Mouse (Mus musculus) heart, adult 2 months (tissue): ENCODE results near the gene Tagln2. TPM values are rescaled to one million over a fixed set of nuclear protein-coding genes. Genes with fewer than 3 reads are reported as not detected.

ENCODE experiments used
- DNase-seq, 2 experiments: peaks; one replicate each; pipeline ENCODE4 v3.0.0; 2021
- H3K27ac ChIP-seq: fragments of 200-600 bp; 2 replicates; pipeline ENCODE4 v1.8.1; 2022
- H3K27me3 ChIP-seq: fragments of 200-500 bp; 2 replicates; pipeline ENCODE4 v1.6.1; 2012; ENCODE audit warnings: mild to moderate bottlenecking, low read length, inconsistent platforms, mixed read lengths; ENCODE audit not compliant: control insufficient read depth, insufficient read depth
- H3K36me3 ChIP-seq: fragments of 200-500 bp; 2 replicates; pipeline ENCODE4 v1.6.1; 2012; ENCODE audit warnings: low read length, inconsistent platforms; ENCODE audit not compliant: control insufficient read depth, insufficient read depth
- H3K4me1 ChIP-seq: fragments of 200-500 bp; 2 replicates; pipeline ENCODE4 v1.6.1; 2011; ENCODE audit warnings: low read length; ENCODE audit not compliant: control insufficient read depth, insufficient read depth
- H3K4me3 ChIP-seq: fragments of 200-600 bp; 2 replicates; pipeline ENCODE4 v1.8.1; 2022
- H3K79me2 ChIP-seq: fragments of 200-500 bp; replicated peaks from 2 replicates; pipeline ENCODE4 v1.6.1; 2012; ENCODE audit warnings: mild to moderate bottlenecking, inconsistent platforms, low read length, moderate library complexity, mixed read lengths; ENCODE audit not compliant: control insufficient read depth, insufficient read depth
- H3K9ac ChIP-seq: fragments of 200-500 bp; 2 replicates; pipeline ENCODE4 v1.6.1; 2012; ENCODE audit warnings: low read depth, mild to moderate bottlenecking, control low read depth, inconsistent platforms, low read length, mixed read lengths
- CTCF ChIP-seq: fragments of 200-600 bp; IDR thresholded peaks from 2 replicates; pipeline ENCODE4 v1.8.1; 2022; ENCODE audit warnings: antibody characterized with exemption, mild to moderate bottlenecking, moderate library complexity
- EP300 ChIP-seq: fragments of 200-500 bp; IDR thresholded peaks from 2 replicates; pipeline ENCODE4 v1.6.1; 2011; ENCODE audit warnings: low read depth, low read length, control low read depth; ENCODE audit not compliant: insufficient read depth
- POLR2A ChIP-seq: fragments of 200-500 bp; IDR thresholded peaks from 2 replicates; pipeline ENCODE4 v1.6.1; 2011; ENCODE audit warnings: mild to moderate bottlenecking, low read depth, low read length, control low read depth; ENCODE audit not compliant: insufficient read depth
- WGBS: fragments of 180-500 bp; shearing (Covaris S2); methylation state at CpG from one replicate; pipeline ENCODE4 v1.1.7; 2018; 5-methylcytosine and 5-hydroxymethylcytosine counted together
- intact Hi-C: fragments of 180-260 bp; cut with DNase I; formaldehyde crosslinking; loops from one replicate; pipeline ENCODE4 v1.15.1; 2025
- polyA plus RNA-seq: library from polyadenylated mRNA; depleted of rRNA; stranded (reverse); fragments of >200 nt; gene quantifications from 2 replicates; pipeline ENCODE4 v1.2.3, GENCODE M21; 2012
- total RNA-seq, 2 experiments: library from RNA; stranded (reverse); gene quantifications; 2 replicates each; pipeline ENCODE4 v1.2.3; 2021

The Tagln2 gene
- total and polyA plus RNA-seq, 3 experiments = 65.5 to 131 (median 77.8) TPM

DNA sequence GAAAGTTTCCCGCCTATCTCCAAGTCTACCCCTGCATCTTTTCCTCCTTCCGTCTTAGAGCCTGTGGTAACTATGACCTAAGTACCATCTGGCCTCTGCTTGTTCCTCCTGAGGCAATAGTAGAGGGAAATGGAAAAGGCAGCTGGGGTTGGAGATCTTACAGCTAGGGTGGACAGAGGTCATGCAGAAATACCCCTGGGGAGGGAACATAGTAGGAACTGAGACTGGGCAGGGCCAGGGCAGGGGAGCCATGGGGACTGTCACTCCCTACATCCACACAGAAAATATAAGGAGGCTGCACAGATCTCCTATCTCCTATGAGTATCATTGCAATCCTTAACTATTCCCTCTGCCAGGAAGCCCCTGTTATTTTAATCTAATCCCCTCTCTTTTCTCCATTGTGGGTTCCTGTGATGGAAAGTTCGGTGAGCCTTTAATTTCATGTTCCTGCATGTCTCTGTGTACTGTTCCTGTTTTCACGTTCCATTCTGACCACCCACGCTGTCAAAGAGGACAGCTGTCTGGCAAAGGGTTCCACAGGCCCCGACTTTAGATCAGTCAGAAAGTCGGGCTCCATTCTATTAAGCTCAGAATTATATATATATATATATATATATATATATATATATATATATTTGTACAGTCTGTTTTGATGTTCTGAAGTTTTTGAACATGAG lies 43.7 kb upstream of the Tagln2 start:
- peak in 1 of 2 experiments; percentile 52 for DNase-seq
- 27% methylated on average over 7 of the region's 7 CpGs for WGBS
- intact Hi-C loops = no loop called here
- Histone ChIP-seq H3K4me3 (no peak overlapping the region), H3K79me2 (no peaks in the 10 kb centered on the region), H3K9ac (no peak overlapping the region), H3K27me3 (no peaks in the 10 kb centered on the region), H3K4me1 (no peaks in the 10 kb centered on the region), H3K27ac (peak overlapping the region; percentile 12; the same call in 1 of the 2 replicates), H3K36me3 (no peaks in the 10 kb centered on the region)
- TF ChIP-seq CTCF (no peak), EP300 (no peak), POLR2A (no peak)

DNA sequence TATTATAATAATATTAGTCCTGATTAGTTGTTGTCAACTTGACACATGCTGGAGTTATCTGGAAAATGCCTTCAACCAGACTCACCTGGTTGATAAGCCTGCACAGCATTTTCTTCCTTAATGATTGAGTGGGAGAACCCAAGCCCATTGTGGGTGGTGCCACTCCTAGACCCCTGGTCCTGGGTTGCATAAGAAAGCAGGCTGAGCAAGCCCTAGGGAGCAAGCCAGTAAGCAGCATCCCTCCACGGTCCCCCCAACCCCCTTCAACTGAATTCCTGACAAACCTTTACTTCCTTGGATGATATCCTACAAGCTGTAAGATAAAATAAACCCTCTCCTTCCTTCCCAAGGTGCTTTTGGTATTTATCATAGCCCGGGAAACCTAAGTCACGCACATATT lies 42.7 kb upstream of the Tagln2 start:
- 83% methylated on average over 3 of the region's 3 CpGs for WGBS
- no peak for TF ChIP-seq EP300
- TF ChIP-seq POLR2A = no peak
- no peak for TF ChIP-seq CTCF
- Histone ChIP-seq H3K4me3 (no peak overlapping the region), H3K9ac (no peak overlapping the region), H3K4me1 (no peaks in the 10 kb centered on the region), H3K79me2 (no peaks in the 10 kb centered on the region), H3K27ac (no peak overlapping the region), H3K27me3 (no peaks in the 10 kb centered on the region), H3K36me3 (no peaks in the 10 kb centered on the region)
- intact Hi-C loops = no loop called here
- no peak for DNase-seq

DNA sequence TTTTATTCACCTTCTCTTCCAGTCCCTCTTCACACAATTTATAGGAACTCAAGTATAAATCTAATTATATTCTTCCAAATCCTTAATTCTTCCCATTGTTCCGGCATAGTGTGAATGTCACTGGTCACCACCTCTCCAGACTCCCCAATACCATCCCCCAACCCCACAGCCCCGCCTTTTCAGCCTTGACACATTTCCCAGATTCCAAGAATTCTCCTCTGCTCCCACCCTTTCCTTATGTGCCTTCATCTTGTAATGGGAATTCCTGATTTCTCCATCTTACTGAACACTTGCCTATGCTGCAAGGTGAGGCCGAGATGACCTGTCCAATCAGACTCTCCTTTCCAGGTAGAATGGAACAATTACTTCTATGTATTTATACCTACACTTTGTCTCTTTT lies 41.8 kb upstream of the Tagln2 start:
- Histone ChIP-seq H3K4me1 (no peaks in the 10 kb centered on the region), H3K79me2 (no peaks in the 10 kb centered on the region), H3K9ac (no peak overlapping the region), H3K27ac (no peak overlapping the region), H3K36me3 (no peaks in the 10 kb centered on the region), H3K4me3 (no peak overlapping the region), H3K27me3 (no peaks in the 10 kb centered on the region)
- no peak for DNase-seq
- TF ChIP-seq CTCF (no peak), EP300 (no peak), POLR2A (no peak)
- 68% methylated on average over 3 of the region's 3 CpGs for WGBS
- intact Hi-C loops = no loop called here

DNA sequence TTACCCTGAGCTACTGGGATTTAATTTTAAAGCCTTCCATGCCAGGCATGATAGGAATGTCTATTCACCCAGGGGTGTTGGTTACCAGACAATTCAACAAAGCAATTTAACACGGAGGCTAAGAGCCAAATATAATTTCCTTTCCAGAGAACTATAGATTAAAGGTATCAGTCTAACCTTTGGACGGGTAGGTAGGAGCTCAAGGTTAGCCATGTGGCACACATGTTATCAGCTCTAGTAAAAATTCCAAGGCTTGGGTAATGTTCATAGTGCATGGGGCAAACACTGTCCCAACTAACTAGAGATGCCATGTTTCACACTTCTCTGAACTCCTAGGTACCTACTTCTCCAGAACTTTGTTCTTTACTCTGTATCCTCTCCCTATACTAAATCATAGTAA lies 38.2 kb upstream of the Tagln2 start:
- Histone ChIP-seq H3K36me3 (no peaks in the 10 kb centered on the region), H3K9ac (no peak overlapping the region), H3K4me1 (no peaks in the 10 kb centered on the region), H3K27ac (no peak overlapping the region), H3K79me2 (no peaks in the 10 kb centered on the region), H3K4me3 (no peak overlapping the region), H3K27me3 (no peaks in the 10 kb centered on the region)
- TF ChIP-seq CTCF (no peak), EP300 (no peak), POLR2A (no peak)
- no peak for DNase-seq
- 29% methylated on average over 2 of the region's 2 CpGs for WGBS
- intact Hi-C loops = no loop called here

DNA sequence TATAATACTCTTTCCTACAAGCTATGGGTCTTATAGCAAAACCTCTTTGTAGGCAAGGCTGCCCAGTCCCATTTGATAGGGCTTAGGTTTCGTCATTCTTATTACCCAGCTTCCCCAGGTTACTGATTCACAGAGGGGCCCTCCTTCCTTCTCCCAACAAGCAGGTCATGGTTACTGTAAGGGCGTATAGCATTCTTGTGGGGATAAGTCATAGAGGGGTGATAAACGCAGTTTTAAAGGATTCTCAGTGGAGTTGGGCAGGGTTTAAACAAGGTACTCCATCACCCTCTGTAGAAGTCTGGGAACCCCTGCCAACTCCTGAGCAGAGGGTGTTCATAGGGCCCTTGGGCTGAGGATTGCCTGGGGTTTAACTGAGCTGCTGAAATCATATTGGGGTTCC lies 37.3 kb upstream of the Tagln2 start:
- intact Hi-C loops = no loop called here
- 79% methylated on average over 3 of the region's 3 CpGs for WGBS
- no peak overlapping the region for H3K27ac ChIP-seq

DNA sequence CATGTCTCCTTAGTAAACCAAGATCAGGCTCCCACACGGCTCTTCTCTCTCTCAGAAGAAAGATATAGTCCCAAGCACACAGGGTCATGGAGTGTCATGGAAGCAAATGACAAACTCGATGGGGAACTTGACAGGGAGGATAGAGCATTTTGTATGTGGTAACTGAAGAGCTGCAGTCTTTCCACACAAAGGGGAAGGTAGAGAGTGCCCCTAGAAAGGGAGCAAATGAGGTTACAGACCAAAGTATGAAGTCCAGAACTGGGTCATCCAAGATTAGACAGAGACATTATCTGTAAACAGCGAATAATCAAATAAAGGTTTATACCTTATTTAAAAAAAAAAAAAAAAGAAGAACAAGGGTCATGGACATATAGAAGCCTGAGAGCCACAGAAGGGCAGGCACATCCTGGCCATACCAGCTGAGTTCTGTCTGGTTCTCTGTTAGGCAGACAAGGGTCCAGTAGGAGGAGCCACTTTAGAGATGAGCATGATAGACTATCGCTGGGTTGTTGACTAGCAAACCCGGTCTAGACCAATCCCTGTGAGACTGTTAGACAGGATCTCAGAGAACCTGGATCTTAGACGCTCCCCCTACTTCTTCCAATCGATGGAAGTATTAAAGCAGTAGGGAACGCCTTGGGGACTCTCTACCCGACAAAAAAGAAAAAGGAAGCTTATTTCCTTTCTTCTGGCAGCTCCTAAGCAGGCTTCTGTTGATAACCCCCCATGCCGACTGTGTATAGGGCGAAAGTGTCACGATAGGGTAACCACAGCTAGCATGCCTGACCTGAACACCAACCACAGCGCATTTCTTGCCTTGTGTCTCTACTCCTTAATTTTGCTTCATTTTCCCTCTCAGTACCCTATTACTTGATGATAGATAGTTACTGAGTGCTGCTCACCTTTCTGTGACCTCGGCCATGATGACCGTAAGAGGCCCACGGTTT lies 36.2 kb upstream of the Tagln2 start:
- intact Hi-C loops = no loop called here

More for the DNA sequence above, 37.3 kb upstream of the Tagln2 start:
- Histone ChIP-seq H3K27me3 (no peaks in the 10 kb centered on the region), H3K4me1 (no peaks in the 10 kb centered on the region), H3K9ac (no peak overlapping the region), H3K79me2 (no peaks in the 10 kb centered on the region), H3K36me3 (no peaks in the 10 kb centered on the region), H3K4me3 (no peak overlapping the region)
- no peak for TF ChIP-seq CTCF
- no peak for DNase-seq

More for the DNA sequence above, 36.2 kb upstream of the Tagln2 start:
- no peaks in the 10 kb centered on the region for H3K4me1 ChIP-seq
- H3K9ac ChIP-seq = no peak overlapping the region
- 72% methylated on average over 16 of the region's 16 CpGs for WGBS
- no peak overlapping the region for H3K4me3 ChIP-seq
- DNase-seq = no peak
- no peak for TF ChIP-seq POLR2A
- TF ChIP-seq CTCF = no peak
- TF ChIP-seq EP300 = no peak
- H3K27me3 ChIP-seq = no peaks in the 10 kb centered on the region
- H3K36me3 ChIP-seq = no peaks in the 10 kb centered on the region
- no peaks in the 10 kb centered on the region for H3K79me2 ChIP-seq
- no peak overlapping the region for H3K27ac ChIP-seq
